Mouse (Mus musculus) kidney, embryonic 14.5 days (tissue): ENCODE measurements around the gene Ctu2. TPM values are rescaled to one million over a fixed set of nuclear protein-coding genes. Genes with fewer than 3 reads are reported as not detected.

ENCODE experiments used
- ATAC-seq: fragments of 200-750 bp; cut with Nextera tagmentation; 2 replicates; pipeline ENCODE4 v1.8.0; 2017; ENCODE audit warnings: moderate number of reproducible peaks, mild to moderate bottlenecking, moderate TSS enrichment, moderate library complexity; ENCODE audit not compliant: low FRiP score, low TSS enrichment
- H3K27ac ChIP-seq: fragments of 300-500 bp; sonication (generic); 2 replicates; pipeline ENCODE4 v1.5.1; 2014; ENCODE audit warnings: low read depth, mild to moderate bottlenecking, low read length, moderate library complexity, mixed read lengths
- H3K27me3 ChIP-seq: fragments of 300-500 bp; sonication (generic); 2 replicates; pipeline ENCODE4 v1.6.1; 2014; ENCODE audit warnings: mild to moderate bottlenecking, low read length; ENCODE audit not compliant: control insufficient read depth, insufficient read depth
- H3K36me3 ChIP-seq: fragments of 300-500 bp; sonication (generic); 2 replicates; pipeline ENCODE4 v1.6.1; 2014; ENCODE audit warnings: low read length, mixed read lengths; ENCODE audit not compliant: control insufficient read depth, insufficient read depth
- H3K4me1 ChIP-seq: fragments of 300-500 bp; sonication (generic); 2 replicates; pipeline ENCODE4 v1.6.1; 2014; ENCODE audit warnings: low read length, mixed read lengths; ENCODE audit not compliant: control insufficient read depth, insufficient read depth
- H3K4me2 ChIP-seq: fragments of 300-500 bp; sonication (generic); replicated peaks from 2 replicates; pipeline ENCODE4 v1.6.1; 2014; ENCODE audit warnings: low read depth, mild to moderate bottlenecking, low read length
- H3K4me3 ChIP-seq: fragments of 300-500 bp; sonication (generic); 2 replicates; pipeline ENCODE4 v1.5.1; 2014; ENCODE audit warnings: mild to moderate bottlenecking, low read length
- H3K9ac ChIP-seq: fragments of 300-500 bp; sonication (generic); 2 replicates; pipeline ENCODE4 v1.6.1; 2014; ENCODE audit warnings: low read depth, mild to moderate bottlenecking, low read length, moderate library complexity
- H3K9me3 ChIP-seq: fragments of 300-500 bp; sonication (generic); 2 replicates; pipeline ENCODE4 v1.6.1; 2016; ENCODE audit warnings: low read length; ENCODE audit not compliant: control insufficient read depth
- WGBS: fragments of 180-500 bp; shearing (Covaris S2); extraction: QIAGEN DNeasy Blood & Tissue Kit; methylation state at CpG from one replicate; pipeline ENCODE4 v1.1.7; 2014; 5-methylcytosine and 5-hydroxymethylcytosine counted together
- polyA plus RNA-seq: library from polyadenylated mRNA; unstranded; fragments of >200 nt; fragmentation: Nextera tagmentation; extraction: Ambion mirVana; gene quantifications from 2 replicates; pipeline ENCODE4 v1.2.1, GENCODE M21; 2014

Ctu2 gene
- polyA plus RNA-seq, 1 experiment from 2014 or later, result 50.4 TPM

GRCm38 (mm10) chr8:122459990-122460389, 16.0 kb upstream of the Ctu2 start:
- Histone ChIP-seq H3K36me3 (no peaks in the 10 kb centered on the region), H3K27me3 (peaks cover 30% of the 10 kb centered on the region), H3K27ac (no peak overlapping the region), H3K4me3 (peak overlapping the region; percentile 37), H3K9me3 (no peaks in the 10 kb centered on the region), H3K4me1 (peaks cover 9% of the 10 kb centered on the region; the same call in 1 of the 2 replicates), H3K4me2 (peak overlapping the region; percentile 71), H3K9ac (0 out of 2 replicates have a peak overlapping the region, but pooled peaks have one; percentile 42)
- WGBS, result 29% methylated on average over 7 of the region's 7 CpGs
- no peak for ATAC-seq

GRCm38 (mm10) chr8:122460524-122461472, 15.1 kb upstream of the Ctu2 start, which contains the start of gene Snai3:
TSS of gene Snai3 (minus strand) at chr8:122460733.
- Histone ChIP-seq H3K9ac (peak within 1 kb of the TSS; percentile 42; the same call in 1 of the 2 replicates), H3K4me2 (peak within 1 kb of the TSS; percentile 71), H3K36me3 (no peaks in the 10 kb centered on the region; the same call in 1 of the 2 replicates), H3K4me1 (peaks cover 9% of the 10 kb centered on the region; the same call in 1 of the 2 replicates), H3K9me3 (no peaks in the 10 kb centered on the region), H3K4me3 (peak within 1 kb of the TSS; percentile 37), H3K27me3 (peaks cover 30% of the 10 kb centered on the region), H3K27ac (no peak within 1 kb of the TSS)
- WGBS, result 3% methylated on average over 56 of the region's 56 CpGs
- ATAC-seq, result peak; percentile 87

- ATAC-seq, result no peak
- Histone ChIP-seq H3K4me3 (no peak overlapping the region), H3K27me3 (peaks cover 30% of the 10 kb centered on the region), H3K27ac (no peak overlapping the region), H3K9ac (no peak overlapping the region), H3K36me3 (peaks cover under 1% of the 10 kb centered on the region), H3K9me3 (no peaks in the 10 kb centered on the region), H3K4me2 (no peak overlapping the region), H3K4me1 (peaks cover 9% of the 10 kb centered on the region; the same call in 1 of the 2 replicates)
- WGBS, result 67% methylated on average over 11 of the region's 11 CpGs
Measured at GRCm38 (mm10) chr8:122461473-122462148, 14.3 kb upstream of the Ctu2 start.

DNA sequence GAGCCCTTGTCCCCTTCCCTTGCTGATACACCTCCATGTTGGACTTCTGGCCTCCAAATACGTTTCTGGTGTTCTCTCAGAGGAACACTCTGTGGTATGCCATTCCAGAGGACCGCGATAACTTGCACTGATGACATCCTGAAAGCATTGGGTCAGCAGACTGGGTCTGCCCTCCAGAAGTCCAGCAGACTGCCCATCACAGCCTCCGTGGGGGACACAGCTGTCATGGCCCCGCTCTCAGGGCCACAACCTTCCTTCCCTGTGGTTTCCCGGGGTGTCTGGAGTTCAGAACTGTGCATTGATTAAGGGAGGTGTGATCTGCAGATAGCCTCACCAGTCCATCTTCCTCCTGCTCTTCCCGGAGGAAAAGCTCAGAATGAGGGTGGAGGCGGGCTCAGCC, 13.4 kb upstream of the Ctu2 start:
- Histone ChIP-seq H3K27ac (no peak overlapping the region), H3K4me3 (no peak overlapping the region), H3K9ac (no peak overlapping the region), H3K4me2 (no peak overlapping the region), H3K27me3 (peaks cover 26% of the 10 kb centered on the region), H3K9me3 (no peaks in the 10 kb centered on the region), H3K4me1 (peaks cover 9% of the 10 kb centered on the region; the same call in 1 of the 2 replicates), H3K36me3 (peaks cover 10% of the 10 kb centered on the region)
- 71% methylated on average over 8 of the region's 8 CpGs for WGBS
- no peak for ATAC-seq

DNA sequence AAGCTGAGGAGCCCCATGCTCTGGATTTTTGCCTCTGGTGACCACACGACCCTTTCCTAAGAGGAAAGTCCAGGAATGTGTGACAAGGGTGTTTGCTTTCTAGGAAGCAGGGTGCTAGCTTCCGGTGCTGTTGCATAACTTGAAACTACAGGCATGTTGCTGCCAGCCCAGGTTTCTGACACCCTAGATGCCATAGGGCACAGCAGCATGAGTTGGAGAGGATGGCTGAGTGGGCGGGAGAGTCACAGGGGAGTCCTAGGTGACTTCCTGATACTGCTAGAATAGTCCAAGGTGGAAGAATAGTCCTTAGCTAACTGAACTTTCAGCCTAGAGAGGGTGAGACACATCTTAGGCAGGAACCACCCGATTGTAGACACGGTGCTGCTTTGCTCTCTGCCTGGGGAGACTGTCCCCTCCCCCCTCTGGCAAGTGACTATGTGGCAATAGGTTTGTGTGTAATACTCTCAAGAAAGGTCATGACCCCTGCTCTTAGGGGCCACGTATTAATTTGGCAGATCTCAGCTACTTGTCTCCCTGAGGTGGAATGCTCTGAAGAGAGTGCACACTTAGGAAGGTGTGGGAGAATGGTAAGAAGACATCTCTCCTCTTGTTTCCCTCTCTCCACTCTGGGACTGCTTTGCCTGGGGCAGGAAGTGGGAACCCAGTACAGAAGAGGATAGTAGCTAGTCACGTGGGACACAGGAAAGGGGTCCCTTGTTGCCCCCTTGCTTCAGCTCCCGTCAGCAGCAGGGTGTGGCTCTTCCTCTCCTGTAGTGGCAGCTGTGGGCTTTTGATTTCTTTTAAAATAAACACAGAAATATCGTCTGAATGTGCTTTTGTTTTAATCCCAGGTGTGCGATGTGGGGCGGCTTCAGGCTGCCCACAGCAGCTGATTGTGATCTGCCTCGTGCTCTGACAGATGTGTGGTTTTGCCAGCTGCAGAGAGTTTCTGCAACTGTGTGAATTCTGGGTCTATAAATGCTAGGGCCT, 12.0 kb upstream of the Ctu2 start:
- ATAC-seq, result no peak
- Histone ChIP-seq H3K4me3 (no peak overlapping the region), H3K9ac (no peak overlapping the region), H3K36me3 (peaks cover 21% of the 10 kb centered on the region), H3K4me2 (no peak overlapping the region), H3K27me3 (peaks cover 21% of the 10 kb centered on the region), H3K27ac (no peak overlapping the region), H3K9me3 (no peaks in the 10 kb centered on the region), H3K4me1 (peaks cover 9% of the 10 kb centered on the region; the same call in 1 of the 2 replicates)
- WGBS, result 60% methylated on average over 12 of the region's 12 CpGs

DNA sequence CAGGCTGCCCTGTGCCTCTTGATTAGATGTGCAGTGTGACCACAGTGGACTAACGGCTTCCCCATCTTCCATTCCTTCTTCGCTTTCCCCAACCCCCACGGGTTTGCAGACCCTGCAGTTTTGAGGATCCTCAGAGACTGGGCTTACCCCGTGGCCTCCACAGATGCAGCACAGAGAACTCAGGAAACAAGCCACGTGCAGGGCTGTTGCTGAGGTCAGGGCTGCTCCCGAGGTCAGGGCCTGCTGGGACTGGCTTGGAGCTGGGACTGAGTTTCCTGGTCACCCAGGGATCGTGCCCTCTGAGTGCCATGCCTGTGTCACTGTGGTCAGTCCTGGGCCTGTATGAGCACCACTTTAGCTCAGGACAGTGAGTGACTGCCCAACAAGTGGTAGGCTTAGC, 11.0 kb upstream of the Ctu2 start:
- peaks cover 28% of the 10 kb centered on the region for H3K36me3 ChIP-seq
- no peak for ATAC-seq
- H3K4me3 ChIP-seq, result no peak overlapping the region
- peaks cover 12% of the 10 kb centered on the region for H3K27me3 ChIP-seq
- 60% methylated on average over 7 of the region's 7 CpGs for WGBS
- peaks cover 9% of the 10 kb centered on the region; the same call in 1 of the 2 replicates for H3K4me1 ChIP-seq
- H3K9me3 ChIP-seq, result no peaks in the 10 kb centered on the region
- H3K4me2 ChIP-seq, result no peak overlapping the region
- no peak overlapping the region for H3K9ac ChIP-seq
- H3K27ac ChIP-seq, result no peak overlapping the region

- H3K27ac ChIP-seq, result no peak overlapping the region
- no peaks in the 10 kb centered on the region for H3K27me3 ChIP-seq
- H3K4me1 ChIP-seq, result no peaks in the 10 kb centered on the region
- no peak overlapping the region for H3K9ac ChIP-seq
- H3K4me3 ChIP-seq, result no peak overlapping the region
- H3K4me2 ChIP-seq, result no peak overlapping the region
- no peaks in the 10 kb centered on the region for H3K9me3 ChIP-seq
- WGBS, result 93% methylated on average over 13 of the region's 13 CpGs
- no peak for ATAC-seq
- H3K36me3 ChIP-seq, result peaks cover 36% of the 10 kb centered on the region
Measured at GRCm38 (mm10) chr8:122467816-122468215, 8.1 kb upstream of the Ctu2 start.

- no peak overlapping the region for H3K27ac ChIP-seq
- H3K4me2 ChIP-seq, result no peak overlapping the region
- ATAC-seq, result no peak
- H3K9ac ChIP-seq, result no peak overlapping the region
- no peak overlapping the region for H3K4me3 ChIP-seq
- peaks cover 2% of the 10 kb centered on the region; the same call in 1 of the 2 replicates for H3K4me1 ChIP-seq
- 72% methylated on average over 6 of the region's 6 CpGs for WGBS
- no peaks in the 10 kb centered on the region for H3K9me3 ChIP-seq
- peaks cover 40% of the 10 kb centered on the region for H3K36me3 ChIP-seq
- H3K27me3 ChIP-seq, result no peaks in the 10 kb centered on the region
Measured at GRCm38 (mm10) chr8:122469407-122469806, 6.5 kb upstream of the Ctu2 start.
